ENCODE assay signal across 32 mouse cellular contexts in genomic region chr10:74555326-74555725, GRCm38 (mm10).
"Had no signal": no experiment of that assay in that cellular context is flagged by ENCODE, and none has a peak within 500 bp of the region (broad histone marks: within the 10 kb centered on the region; RNA-seq: fewer than 3 reads in every experiment).

No protein-coding gene starts in this region.

- H3K27ac ChIP-seq: limb, embryonic 10.5 days; limb, embryonic 12.5 days; limb, embryonic 13.5 days; limb, embryonic 15.5 days; liver, embryonic 12.5 days; liver, embryonic 13.5 days; liver, embryonic 14.5 days; liver, embryonic 15.5 days; lung, embryonic 15.5 days; macrophage; midbrain, embryonic 10.5 days; midbrain, embryonic 12.5 days; midbrain, embryonic 13.5 days; midbrain, embryonic 15.5 days; neural tube, embryonic 12.5 days had no signal

- H3K9ac ChIP-seq: limb, embryonic 12.5 days; limb, embryonic 13.5 days; limb, embryonic 15.5 days; liver, embryonic 12.5 days; liver, embryonic 13.5 days; liver, embryonic 14.5 days; liver, embryonic 15.5 days; liver, postnatal 0 days; lung, embryonic 14.5 days; lung, embryonic 15.5 days; midbrain, embryonic 12.5 days; midbrain, embryonic 13.5 days; midbrain, embryonic 15.5 days; neural tube, embryonic 12.5 days had no signal

- ATAC-seq: liver, embryonic 12.5 days; liver, postnatal 0 days; lung, postnatal 0 days; midbrain, embryonic 13.5 days; midbrain, embryonic 15.5 days; midbrain, embryonic 16.5 days had no signal

- H3K4me3 ChIP-seq: limb, embryonic 10.5 days; limb, embryonic 12.5 days; limb, embryonic 13.5 days; limb, embryonic 15.5 days; liver, embryonic 12.5 days; liver, embryonic 13.5 days; liver, embryonic 15.5 days; lung, embryonic 15.5 days; megakaryocyte, embryonic 14.5 days; midbrain, embryonic 10.5 days; midbrain, embryonic 12.5 days; midbrain, embryonic 13.5 days; midbrain, embryonic 15.5 days; myocyte; neural tube, embryonic 12.5 days had no signal

- DNase-seq: left cerebral cortex, postnatal 4 days; liver; liver, embryonic 13.5 days; liver, postnatal 0 days; lung, adult 18-20 months; lung, adult 2 months; lung, embryonic 14.5 days; lung, postnatal 10 days; lung, postnatal 14 days; lung, postnatal 36 days; lung, postnatal 4 days; midbrain, embryonic 14.5 days had no signal

- H3K4me1 ChIP-seq: limb, embryonic 10.5 days; limb, embryonic 12.5 days; limb, embryonic 13.5 days; limb, embryonic 15.5 days; liver, embryonic 12.5 days; liver, embryonic 13.5 days; liver, embryonic 15.5 days; lung, embryonic 15.5 days; megakaryocyte, embryonic 14.5 days; midbrain, embryonic 10.5 days; midbrain, embryonic 12.5 days; midbrain, embryonic 13.5 days; midbrain, embryonic 15.5 days; neural tube, embryonic 12.5 days had no signal

- H3K9me3 ChIP-seq: limb, embryonic 10.5 days; limb, embryonic 12.5 days; limb, embryonic 13.5 days; limb, embryonic 15.5 days; liver, embryonic 12.5 days; liver, embryonic 13.5 days; liver, embryonic 15.5 days; lung, embryonic 15.5 days; megakaryocyte, embryonic 14.5 days; midbrain, embryonic 10.5 days; midbrain, embryonic 12.5 days; midbrain, embryonic 13.5 days; midbrain, embryonic 15.5 days; neural tube, embryonic 12.5 days had no signal

- H3K4me2 ChIP-seq: limb, embryonic 12.5 days; limb, embryonic 13.5 days; limb, embryonic 15.5 days; liver, embryonic 11.5 days; liver, embryonic 12.5 days; liver, embryonic 13.5 days; liver, embryonic 15.5 days; lung, embryonic 14.5 days; lung, embryonic 15.5 days; midbrain, embryonic 11.5 days; midbrain, embryonic 12.5 days; midbrain, embryonic 13.5 days; midbrain, embryonic 15.5 days; neural tube, embryonic 12.5 days had no signal

- H3K27me3 ChIP-seq: limb, embryonic 12.5 days; limb, embryonic 13.5 days; limb, embryonic 15.5 days; liver, embryonic 12.5 days; liver, embryonic 13.5 days; liver, embryonic 15.5 days; lung, embryonic 15.5 days; megakaryocyte, embryonic 14.5 days; midbrain, embryonic 12.5 days; midbrain, embryonic 13.5 days; midbrain, embryonic 15.5 days; neural tube, embryonic 12.5 days had no signal

- H3K36me3 ChIP-seq: limb, embryonic 10.5 days; limb, embryonic 12.5 days; limb, embryonic 13.5 days; limb, embryonic 15.5 days; liver, embryonic 12.5 days; liver, embryonic 13.5 days; liver, embryonic 15.5 days; lung, embryonic 15.5 days; midbrain, embryonic 10.5 days; midbrain, embryonic 12.5 days; midbrain, embryonic 13.5 days; midbrain, embryonic 15.5 days; neural tube, embryonic 12.5 days had no signal
